Mouse (Mus musculus): ENCODE measurements at regions not wholly inside any gene's neighbourhood (a gene's known extent, or its start where the extent isn't known, plus 50 kb on each side); places are given as distances from the start of the nearest gene placed in this dataset.

DNA sequence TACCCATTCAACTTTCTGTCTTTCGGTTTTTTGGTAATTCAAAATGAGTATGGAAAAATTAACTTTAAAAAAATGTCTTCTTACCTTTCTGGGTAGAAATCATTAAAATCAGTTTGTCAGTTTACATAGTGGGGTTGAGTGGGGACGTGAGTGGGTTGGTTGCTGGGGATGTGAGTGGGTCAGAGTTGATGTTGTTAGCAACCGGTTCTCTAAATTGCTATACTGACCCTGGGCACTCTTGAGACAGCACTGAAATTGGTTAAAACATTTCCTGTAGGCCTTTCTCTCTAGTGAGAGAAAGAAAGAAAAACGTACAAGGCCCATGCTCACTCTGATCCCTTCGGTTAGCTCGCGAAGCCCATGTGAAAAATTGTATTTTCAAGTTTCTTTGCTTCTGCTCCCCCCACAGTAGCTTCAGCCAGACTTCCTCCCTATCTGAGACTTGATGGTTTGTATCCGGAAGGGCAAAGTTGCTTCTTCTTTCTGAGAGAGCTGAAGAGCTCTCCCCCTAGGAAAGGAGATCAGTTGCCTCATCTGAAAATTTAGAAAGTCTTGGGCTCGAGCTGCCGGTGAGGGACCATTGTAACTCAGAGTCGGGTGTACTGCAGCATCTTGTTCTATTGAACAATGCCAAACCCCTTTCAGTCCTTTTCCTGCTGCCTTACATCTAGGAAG lies 63.5 kb downstream of the Tmsb4x start:
- TF ChIP-seq POLR2A (IDR thresholded peaks at IDR 0.05; ENCODE audit: borderline replicate concordance, control insufficient read depth, low read depth, low read length) (no peak), CTCF (IDR thresholded peaks at IDR 0.05; ENCODE audit: control insufficient read depth, insufficient read depth, low read length) (no peak)
